Mouse (Mus musculus): Measurements from ENCODE around the gene Rarg.

The Rarg gene

DNA sequence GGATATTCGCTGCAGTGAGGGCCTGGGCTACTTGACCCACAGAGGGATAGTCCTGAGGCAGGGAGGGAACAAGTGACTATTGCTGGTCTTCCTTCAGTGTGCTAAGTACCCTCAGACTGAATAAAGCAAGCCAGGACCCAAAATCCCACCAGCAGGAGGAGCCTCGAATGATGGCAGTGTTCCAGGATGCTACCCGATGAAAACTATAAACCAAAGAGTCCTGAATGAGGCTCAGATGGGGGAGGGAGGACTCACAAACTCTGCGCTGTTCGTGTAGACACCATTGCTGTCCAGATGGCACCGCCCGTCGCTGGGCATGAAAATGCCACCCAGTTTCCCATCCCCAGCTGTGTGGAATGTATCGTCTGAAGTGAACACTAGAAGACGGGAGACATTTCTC, 34.9 kb downstream of the Rarg start:
- Histone ChIP-seq H3K36me3 (ENCODE audit: insufficient read depth, low read length) (peaks cover 50% of the 10 kb centered on the region), H3K4me3 (replicated peaks; ENCODE audit: low read length) (peak overlapping the region; percentile 60), H3K4me1 (replicated peaks; ENCODE audit: low read depth, low read length) (peaks cover 67% of the 10 kb centered on the region), H3K9me3 (ENCODE audit: low read length) (no peaks in the 10 kb centered on the region), H3K27me3 (ENCODE audit: insufficient read depth, low read length) (peaks cover 14% of the 10 kb centered on the region)
- TF ChIP-seq NANOG (IDR thresholded peaks at IDR 0.05; ENCODE audit: borderline replicate concordance, low read length), result no peak
- TF ChIP-seq CTCF (conservative IDR thresholded peaks at IDR 0.05; ENCODE audit: low read length), result peak; percentile 6; the same call in 1 of the 2 replicates
- no peak for TF ChIP-seq POU5F1 (IDR thresholded peaks at IDR 0.05; ENCODE audit: borderline replicate concordance, low read length)

DNA sequence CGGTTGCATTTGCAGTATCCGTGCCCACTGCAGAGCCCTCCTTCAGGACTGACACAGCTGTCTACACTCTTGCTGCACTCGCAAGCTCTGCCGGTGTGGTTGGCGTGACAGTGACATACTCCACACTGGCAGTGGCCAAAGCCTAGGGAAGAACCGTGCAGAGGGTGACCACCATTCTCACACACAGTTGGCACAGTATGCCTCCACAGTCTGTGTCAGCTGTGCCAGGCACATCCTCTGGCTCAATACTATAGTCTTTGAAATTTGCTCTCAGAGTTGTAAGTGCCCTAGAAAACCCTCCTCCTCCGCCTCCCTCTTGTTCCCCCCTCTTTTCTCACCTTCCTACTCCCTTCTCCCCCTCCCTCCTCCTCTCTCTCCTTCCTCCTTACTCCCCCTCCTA, 40.0 kb downstream of the Rarg start:
- Histone ChIP-seq H3K36me3 (ENCODE audit: insufficient read depth, low read length) (peaks cover 85% of the 10 kb centered on the region), H3K4me1 (replicated peaks; ENCODE audit: low read depth, low read length) (peaks cover 79% of the 10 kb centered on the region), H3K27me3 (ENCODE audit: insufficient read depth, low read length) (no peaks in the 10 kb centered on the region), H3K9me3 (ENCODE audit: low read length) (no peaks in the 10 kb centered on the region), H3K4me3 (replicated peaks; ENCODE audit: low read length) (peak overlapping the region; percentile 45)
- TF ChIP-seq NANOG (IDR thresholded peaks at IDR 0.05; ENCODE audit: borderline replicate concordance, low read length), result no peak
- no peak for TF ChIP-seq CTCF (conservative IDR thresholded peaks at IDR 0.05; ENCODE audit: low read length)
- no peak for TF ChIP-seq POU5F1 (IDR thresholded peaks at IDR 0.05; ENCODE audit: borderline replicate concordance, low read length)

GRCm38 (mm10) chr15:102216459-102217228, 40.7 kb downstream of the Rarg start:
- H3K9me3 ChIP-seq (ENCODE audit: low read length), result no peaks in the 10 kb centered on the region
- H3K36me3 ChIP-seq (ENCODE audit: insufficient read depth, low read length), result peaks cover 82% of the 10 kb centered on the region
- TF ChIP-seq POU5F1 (IDR thresholded peaks at IDR 0.05; ENCODE audit: borderline replicate concordance, low read length) (no peak), NANOG (IDR thresholded peaks at IDR 0.05; ENCODE audit: borderline replicate concordance, low read length) (peak; percentile 61; the same call in 1 of the 2 replicates)
- peak overlapping the region; percentile 45 for H3K4me3 ChIP-seq (replicated peaks; ENCODE audit: low read length)
- H3K4me1 ChIP-seq (replicated peaks; ENCODE audit: low read depth, low read length), result peaks cover 80% of the 10 kb centered on the region
- no peaks in the 10 kb centered on the region for H3K27me3 ChIP-seq (ENCODE audit: insufficient read depth, low read length)

- Histone ChIP-seq H3K4me3 (replicated peaks; ENCODE audit: low read length) (peak overlapping the region; percentile 45), H3K9me3 (ENCODE audit: low read length) (no peaks in the 10 kb centered on the region), H3K4me1 (replicated peaks; ENCODE audit: low read depth, low read length) (peaks cover 87% of the 10 kb centered on the region), H3K36me3 (ENCODE audit: insufficient read depth, low read length) (peaks cover 86% of the 10 kb centered on the region), H3K27me3 (ENCODE audit: insufficient read depth, low read length) (no peaks in the 10 kb centered on the region)
- TF ChIP-seq NANOG (IDR thresholded peaks at IDR 0.05; ENCODE audit: borderline replicate concordance, low read length), result no peak
- TF ChIP-seq CTCF (conservative IDR thresholded peaks at IDR 0.05; ENCODE audit: low read length), result no peak
Measured at GRCm38 (mm10) chr15:102215624-102216023, 41.7 kb downstream of the Rarg start.

DNA sequence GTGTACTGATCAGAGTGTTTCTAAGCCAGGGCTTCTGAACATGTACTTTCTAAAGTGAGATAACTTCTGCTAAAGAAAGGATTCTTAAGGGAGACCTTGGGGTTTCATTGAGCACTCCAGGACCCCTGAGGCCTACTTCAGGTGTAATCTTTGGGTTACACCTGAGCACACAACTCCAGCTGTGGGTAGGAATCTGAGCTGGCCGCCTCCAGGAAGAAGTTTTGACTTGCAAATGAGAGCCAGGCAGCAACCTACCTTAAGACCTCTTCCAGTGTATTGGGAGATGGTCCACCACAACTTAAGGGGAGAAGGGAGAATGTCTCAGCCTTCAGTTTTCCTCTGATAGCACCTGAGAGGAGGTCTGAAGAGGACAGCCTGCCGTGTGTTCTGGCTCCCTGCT, 43.2 kb downstream of the Rarg start:
- Histone ChIP-seq H3K27me3 (ENCODE audit: insufficient read depth, low read length) (no peaks in the 10 kb centered on the region), H3K9me3 (ENCODE audit: low read length) (no peaks in the 10 kb centered on the region), H3K4me1 (replicated peaks; ENCODE audit: low read depth, low read length) (peaks cover 96% of the 10 kb centered on the region), H3K4me3 (replicated peaks; ENCODE audit: low read length) (peak overlapping the region; percentile 45), H3K36me3 (ENCODE audit: insufficient read depth, low read length) (peaks cover 89% of the 10 kb centered on the region)
- TF ChIP-seq CTCF (conservative IDR thresholded peaks at IDR 0.05; ENCODE audit: low read length) (no peak), NANOG (IDR thresholded peaks at IDR 0.05; ENCODE audit: borderline replicate concordance, low read length) (peak; percentile 29; the same call in 1 of the 2 replicates)

GRCm38 (mm10) chr15:102211895-102212294, 45.4 kb downstream of the Rarg start:
- no peaks in the 10 kb centered on the region for H3K27me3 ChIP-seq (ENCODE audit: insufficient read depth, low read length)
- TF ChIP-seq NANOG (IDR thresholded peaks at IDR 0.05; ENCODE audit: borderline replicate concordance, low read length), result no peak
- TF ChIP-seq CTCF (conservative IDR thresholded peaks at IDR 0.05; ENCODE audit: low read length), result no peak
- no peak for TF ChIP-seq POU5F1 (IDR thresholded peaks at IDR 0.05; ENCODE audit: borderline replicate concordance, low read length)
- peaks cover 90% of the 10 kb centered on the region for H3K36me3 ChIP-seq (ENCODE audit: insufficient read depth, low read length)
- H3K9me3 ChIP-seq (ENCODE audit: low read length), result no peaks in the 10 kb centered on the region
- H3K4me1 ChIP-seq (replicated peaks; ENCODE audit: low read depth, low read length), result peaks cover 97% of the 10 kb centered on the region
- H3K4me3 ChIP-seq (replicated peaks; ENCODE audit: low read length), result peak overlapping the region; percentile 45

- Histone ChIP-seq H3K4me3 (replicated peaks; ENCODE audit: low read length) (peak overlapping the region; percentile 90), H3K27me3 (ENCODE audit: insufficient read depth, low read length) (no peaks in the 10 kb centered on the region), H3K36me3 (ENCODE audit: insufficient read depth, low read length) (peaks cover 90% of the 10 kb centered on the region), H3K4me1 (replicated peaks; ENCODE audit: low read depth, low read length) (peaks cover 97% of the 10 kb centered on the region), H3K9me3 (ENCODE audit: low read length) (no peaks in the 10 kb centered on the region)
- no peak for TF ChIP-seq POU5F1 (IDR thresholded peaks at IDR 0.05; ENCODE audit: borderline replicate concordance, low read length)
- TF ChIP-seq NANOG (IDR thresholded peaks at IDR 0.05; ENCODE audit: borderline replicate concordance, low read length), result peak; percentile 61; the same call in 1 of the 2 replicates
Measured at GRCm38 (mm10) chr15:102210816-102211215, 46.5 kb downstream of the Rarg start.

DNA sequence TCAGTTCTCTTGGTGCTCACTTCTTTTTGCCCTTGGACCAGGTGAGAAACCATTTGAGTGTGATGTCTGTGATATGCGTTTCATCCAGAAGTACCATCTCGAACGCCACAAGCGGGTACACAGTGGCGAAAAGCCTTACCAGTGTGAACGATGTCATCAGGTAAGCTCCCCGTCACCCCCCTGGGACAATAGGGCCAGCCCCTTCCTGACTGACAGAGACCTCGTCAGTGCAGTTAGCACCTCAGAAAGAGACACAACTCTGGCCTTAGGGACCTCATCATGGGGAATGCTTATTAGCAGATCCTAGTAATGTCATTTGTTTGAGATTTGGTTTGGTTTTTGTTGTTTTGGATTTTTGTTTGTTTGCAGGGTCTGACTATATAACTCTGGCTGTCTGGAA, 48.2 kb downstream of the Rarg start:
- TF ChIP-seq NANOG (IDR thresholded peaks at IDR 0.05; ENCODE audit: borderline replicate concordance, low read length) (no peak), POU5F1 (IDR thresholded peaks at IDR 0.05; ENCODE audit: borderline replicate concordance, low read length) (no peak), CTCF (conservative IDR thresholded peaks at IDR 0.05; ENCODE audit: low read length) (no peak)
- Histone ChIP-seq H3K9me3 (ENCODE audit: low read length) (no peaks in the 10 kb centered on the region), H3K27me3 (ENCODE audit: insufficient read depth, low read length) (no peaks in the 10 kb centered on the region), H3K36me3 (ENCODE audit: insufficient read depth, low read length) (peaks cover 87% of the 10 kb centered on the region), H3K4me3 (replicated peaks; ENCODE audit: low read length) (peak overlapping the region; percentile 90), H3K4me1 (replicated peaks; ENCODE audit: low read depth, low read length) (peaks cover 96% of the 10 kb centered on the region)

GRCm38 (mm10) chr15:102208092-102208561, 49.2 kb downstream of the Rarg start:
- H3K36me3 ChIP-seq (ENCODE audit: insufficient read depth, low read length), result peaks cover 77% of the 10 kb centered on the region
- H3K9me3 ChIP-seq (ENCODE audit: low read length), result no peaks in the 10 kb centered on the region
- peaks cover 86% of the 10 kb centered on the region for H3K4me1 ChIP-seq (replicated peaks; ENCODE audit: low read depth, low read length)
- H3K27me3 ChIP-seq (ENCODE audit: insufficient read depth, low read length), result no peaks in the 10 kb centered on the region
- no peak for TF ChIP-seq NANOG (IDR thresholded peaks at IDR 0.05; ENCODE audit: borderline replicate concordance, low read length)
- no peak for TF ChIP-seq POU5F1 (IDR thresholded peaks at IDR 0.05; ENCODE audit: borderline replicate concordance, low read length)
- no peak for TF ChIP-seq CTCF (conservative IDR thresholded peaks at IDR 0.05; ENCODE audit: low read length)
- peak overlapping the region; percentile 90 for H3K4me3 ChIP-seq (replicated peaks; ENCODE audit: low read length)

Measured in E14TG2a.4 (cell line).